In genomic region chr9:44318076-44318825, GRCm38 (mm10) we compare ENCODE assay signal across 8 mouse cellular contexts. TPM values are rescaled to one million over a fixed set of nuclear protein-coding genes. Genes with fewer than 3 reads are reported as not detected.
A peak's percentile ranks its signal among the peaks of the same experiment; 100 is the strongest.
DNase-seq lines count a peak whose midpoint lies in the region; ATAC-seq and TF ChIP-seq lines count a peak whose summit lies in the region.

No protein-coding gene starts in this region.

- no peak for TF ChIP-seq CTCF in CH12.LX (conservative IDR thresholded peaks at IDR 0.05 in 1 of 2, IDR thresholded peaks at IDR 0.05 in 1 of 2; ENCODE audit: low read depth in 2 of 2, low read length in 2 of 2)
- TF ChIP-seq CTCF in hindbrain, postnatal 0 days (IDR thresholded peaks at IDR 0.05; ENCODE audit: low read depth) = no peak

- no peaks in the 10 kb centered on the region for H3K9me3 ChIP-seq in CH12.LX (replicated peaks; ENCODE audit: low read length)
- H3K9me3 ChIP-seq in hindbrain, postnatal 0 days (ENCODE audit: low read length) = no peaks in the 10 kb centered on the region
- no peaks in the 10 kb centered on the region for H3K9me3 ChIP-seq in liver, embryonic 15.5 days (replicated peaks)

- H3K4me3 ChIP-seq in CH12.LX (replicated peaks in 1 of 3; ENCODE audit: low read depth in 2 of 3, low read length in 2 of 3, poor library complexity in 1 of 3) = peak overlapping the region in 1 of 3 experiments; percentile 20
- peak overlapping the region; percentile 96 for H3K4me3 ChIP-seq in hindbrain, postnatal 0 days (ENCODE audit: low read length)
- peak overlapping the region; percentile 99 for H3K4me3 ChIP-seq in liver, embryonic 15.5 days (replicated peaks)

- TF ChIP-seq POLR2A in CH12.LX (IDR thresholded peaks at IDR 0.05; ENCODE audit: low read depth, low read length) = no peak

- no peaks in the 10 kb centered on the region for H3K79me2 ChIP-seq in CH12.LX (replicated peaks; ENCODE audit: control insufficient read depth, extremely low read depth, insufficient read depth, poor library complexity, severe bottlenecking)

- peaks cover 29 to 42% of the 10 kb centered on the region in 2 experiments for H3K36me3 ChIP-seq in CH12.LX (replicated peaks in 1 of 2; ENCODE audit: control insufficient read depth in 1 of 2, insufficient read depth in 1 of 2, low read length in 1 of 2)
- peaks cover 22% of the 10 kb centered on the region for H3K36me3 ChIP-seq in hindbrain, postnatal 0 days (ENCODE audit: insufficient read depth, low read length)
- peaks cover 45% of the 10 kb centered on the region for H3K36me3 ChIP-seq in liver, embryonic 15.5 days (replicated peaks)

- in situ Hi-C loops in CH12.LX (cut with MboI; ENCODE audit: low pct_ligation_motif_present, low pct_unique_long_range_greater_than_20kb, low sequenced_read_pairs) = no loop called here

- no peak for ATAC-seq in hindbrain, postnatal 0 days
- no peak for ATAC-seq in liver, embryonic 15.5 days (ENCODE audit: insufficient read depth)
- no peak for ATAC-seq in activated CD4-positive, CD25-positive, alpha-beta regulatory T cell, adult 4 months

- DNase-seq in adrenal gland, postnatal 14 days = peak; percentile 55
- no peak for DNase-seq in adrenal gland, postnatal 4 days (ENCODE audit: low spot score in 2 of 2)
- DNase-seq in CH12.LX (ENCODE audit: extremely low read depth) = no peak
- DNase-seq in hindbrain, postnatal 0 days (ENCODE audit: low spot score) = no peak
- DNase-seq in left cerebral cortex, postnatal 10 days (ENCODE audit: extremely low spot score in 1 of 2, low spot score in 2 of 2) = no peak
- DNase-seq in left cerebral cortex, adult 11 months (ENCODE audit: low spot score) = no peak

- TF ChIP-seq RAD21 in CH12.LX (IDR thresholded peaks at IDR 0.05; ENCODE audit: low read depth, low read length) = no peak

- peaks cover 4% of the 10 kb centered on the region for H3K27me3 ChIP-seq in CH12.LX (replicated peaks)
- H3K27me3 ChIP-seq in hindbrain, postnatal 0 days (ENCODE audit: insufficient read depth, low read length) = no peaks in the 10 kb centered on the region
- no peaks in the 10 kb centered on the region for H3K27me3 ChIP-seq in liver, embryonic 15.5 days

- TF ChIP-seq EP300 in CH12.LX (IDR thresholded peaks at IDR 0.05; ENCODE audit: low read length) = no peak

- intact Hi-C loops in left cerebral cortex, postnatal 10 days (cut with DNase I) = no loop called here

- no peak overlapping the region for H3K27ac ChIP-seq in CH12.LX (ENCODE audit: insufficient read depth, low read depth)
- H3K27ac ChIP-seq in hindbrain, postnatal 0 days = no peak overlapping the region
- peak overlapping the region; percentile 91 for H3K27ac ChIP-seq in liver, embryonic 15.5 days (replicated peaks)

- 50% methylated on average over 5 of the region's 5 CpGs for WGBS in hindbrain, postnatal 0 days
- WGBS in liver, embryonic 15.5 days (ENCODE audit: insufficient replicate concordance) = 58% methylated on average over 5 of the region's 5 CpGs

- dilution Hi-C loops in CH12.LX (cut with MboI; ENCODE audit: extremely low pct_ligation_motif_present, extremely low pct_unique_long_range_greater_than_20kb, low sequenced_read_pairs) = no loop called here

- peak overlapping the region; percentile 85 for H3K4me2 ChIP-seq in CH12.LX (ENCODE audit: insufficient read depth, low read depth, poor library complexity, severe bottlenecking)
- peak overlapping the region; percentile 88 for H3K4me2 ChIP-seq in hindbrain, postnatal 0 days (ENCODE audit: low read depth, low read length)
- peak overlapping the region; percentile 84 for H3K4me2 ChIP-seq in liver, embryonic 15.5 days

- peaks cover 7 to 27% of the 10 kb centered on the region in 2 experiments; a peak in 3 of 4 replicates for H3K4me1 ChIP-seq in CH12.LX (ENCODE audit: control insufficient read depth in 1 of 2, insufficient read depth in 2 of 2)
- H3K4me1 ChIP-seq in hindbrain, postnatal 0 days (ENCODE audit: insufficient read depth, low read length) = peaks cover 18% of the 10 kb centered on the region
- peaks cover 47% of the 10 kb centered on the region for H3K4me1 ChIP-seq in liver, embryonic 15.5 days (replicated peaks)

- H3K9ac ChIP-seq in CH12.LX (ENCODE audit: insufficient read depth, low read depth) = no peak overlapping the region
- H3K9ac ChIP-seq in hindbrain, postnatal 0 days (replicated peaks; ENCODE audit: low read length) = peak overlapping the region; percentile 87
- H3K9ac ChIP-seq in liver, embryonic 15.5 days = peak overlapping the region; percentile 100

TF ChIP-seq in CH12.LX, 34 proteins besides CTCF, POLR2A, EP300 and RAD21 (continues in another document):
- TF ChIP-seq IRF4 (IDR thresholded peaks at IDR 0.05; ENCODE audit: low read depth, low read length) (no peak), ZKSCAN1 (IDR thresholded peaks at IDR 0.05; ENCODE audit: borderline replicate concordance, low read depth, low read length) (no peak), KAT2A (IDR thresholded peaks at IDR 0.05; ENCODE audit: insufficient replicate concordance, low read length) (no peak), UBTF (IDR thresholded peaks at IDR 0.05; ENCODE audit: low read depth, low read length) (no peak), TBP (conservative IDR thresholded peaks at IDR 0.05; ENCODE audit: low read depth, low read length) (no peak), RCOR1 (conservative IDR thresholded peaks at IDR 0.05; ENCODE audit: low read depth, low read length) (no peak), BHLHE40 (IDR thresholded peaks at IDR 0.05; ENCODE audit: low read depth, low read length) (no peak), GABPA (IDR thresholded peaks at IDR 0.05; ENCODE audit: insufficient replicate concordance, low read depth, low read length) (no peak), HCFC1 (IDR thresholded peaks at IDR 0.05; ENCODE audit: low read depth, low read length) (no peak)

RNA-seq across cellular contexts. Expression of gene C2cd2l, which starts 1.8 kb away (rescaled TPM):
- total RNA-seq in adrenal gland, postnatal 14 days (2021) = 27.8 and 40.4 TPM in 2 replicates
- 10 to 100 TPM; 28.9 to 31.8 TPM for total RNA-seq in adrenal gland, postnatal 4 days (2021)
- 7.2 TPM in 2 replicates for total RNA-seq in CH12.LX (2012; rRNA removed)
- total RNA-seq in CH12.LX (2014; rRNA removed) = 2.5 and 2.9 TPM in 2 replicates
- 7.3 and 8.6 TPM in 2 replicates for polyA plus RNA-seq in CH12.LX (2012; ENCODE audit: insufficient read length, low read depth)
- total RNA-seq in hindbrain, postnatal 0 days (2014; rRNA removed) = 50.5 and 55.6 TPM in 2 replicates
- polyA plus RNA-seq in hindbrain, postnatal 0 days (2015; fragmentation: Nextera tagmentation; extraction: Ambion mirVana) = 19.6 and 22.8 TPM in 2 replicates
- polyA plus RNA-seq in liver, embryonic 15.5 days (2015; fragmentation: Nextera tagmentation; extraction: Ambion mirVana) = 9.6 and 10.4 TPM in 2 replicates
- polyA plus RNA-seq in activated CD4-positive, CD25-positive, alpha-beta regulatory T cell, adult 4 months (2017; shearing (Covaris generic)) = 1 to 10 TPM; 4.3 to 5.3 TPM
- total RNA-seq in left cerebral cortex, postnatal 10 days (2021) = 100 to 1,000 TPM; 151 to 158 TPM

RNA-seq across cellular contexts. Expression of gene Dpagt1, which starts 7.6 kb away (rescaled TPM):
- total RNA-seq in adrenal gland, postnatal 14 days (2021) = 27.1 and 29.5 TPM in 2 replicates
- total RNA-seq in adrenal gland, postnatal 4 days (2021) = 10 to 100 TPM; 32.3 to 36.2 TPM
- 15.8 and 16.2 TPM in 2 replicates for total RNA-seq in CH12.LX (2012; rRNA removed)
- 6.4 and 8.5 TPM in 2 replicates for total RNA-seq in CH12.LX (2014; rRNA removed)
- polyA plus RNA-seq in CH12.LX (2012; ENCODE audit: insufficient read length, low read depth) = 31.5 and 41.7 TPM in 2 replicates
- 16.4 and 24.6 TPM in 2 replicates for total RNA-seq in hindbrain, postnatal 0 days (2014; rRNA removed)
- 30.9 and 34.9 TPM in 2 replicates for polyA plus RNA-seq in hindbrain, postnatal 0 days (2015; fragmentation: Nextera tagmentation; extraction: Ambion mirVana)
- polyA plus RNA-seq in liver, embryonic 15.5 days (2015; fragmentation: Nextera tagmentation; extraction: Ambion mirVana) = 17.9 and 18.4 TPM in 2 replicates
- polyA plus RNA-seq in activated CD4-positive, CD25-positive, alpha-beta regulatory T cell, adult 4 months (2017; shearing (Covaris generic)) = 10 to 100 TPM; 16.5 to 18.0 TPM
- total RNA-seq in left cerebral cortex, postnatal 10 days (2021) = 10 to 100 TPM; 15.5 to 17.9 TPM

RNA-seq across cellular contexts. Expression of gene Hinfp, which starts 12.8 kb away (rescaled TPM):
- total RNA-seq in adrenal gland, postnatal 14 days (2021) = 20.3 and 22.1 TPM in 2 replicates
- 10 to 100 TPM; 33.4 to 34.5 TPM for total RNA-seq in adrenal gland, postnatal 4 days (2021)
- total RNA-seq in CH12.LX (2012; rRNA removed) (16.5 and 16.6 TPM in 2 replicates), CH12.LX (2014; rRNA removed) (13.6 and 14.0 TPM in 2 replicates)
- polyA plus RNA-seq in CH12.LX (2012; ENCODE audit: insufficient read length, low read depth) = 18.9 and 22.3 TPM in 2 replicates
- 28.4 and 38.6 TPM in 2 replicates for total RNA-seq in hindbrain, postnatal 0 days (2014; rRNA removed)
- polyA plus RNA-seq in hindbrain, postnatal 0 days (2015; fragmentation: Nextera tagmentation; extraction: Ambion mirVana) = 14.8 and 15.2 TPM in 2 replicates
- polyA plus RNA-seq in liver, embryonic 15.5 days (2015; fragmentation: Nextera tagmentation; extraction: Ambion mirVana) = 12.7 and 14.2 TPM in 2 replicates
- 10 to 100 TPM; 18.1 to 21.7 TPM for polyA plus RNA-seq in activated CD4-positive, CD25-positive, alpha-beta regulatory T cell, adult 4 months (2017; shearing (Covaris generic))
- total RNA-seq in left cerebral cortex, postnatal 10 days (2021) = 10 to 100 TPM; 27.1 to 28.3 TPM

RNA-seq across cellular contexts. Expression of gene H2afx, which starts 16.2 kb away (rescaled TPM):
- total RNA-seq in adrenal gland, postnatal 14 days (2021) = 76.0 and 90.3 TPM in 2 replicates
- total RNA-seq in adrenal gland, postnatal 4 days (2021) = 100 to 1,000 TPM; 146 to 165 TPM
- 488 and 589 TPM in 2 replicates for total RNA-seq in CH12.LX (2012; rRNA removed)
- total RNA-seq in CH12.LX (2014; rRNA removed) = 32.5 and 36.3 TPM in 2 replicates
- polyA plus RNA-seq in CH12.LX (2012; ENCODE audit: insufficient read length, low read depth) = 39.5 and 56.6 TPM in 2 replicates
- total RNA-seq in hindbrain, postnatal 0 days (2014; rRNA removed) = 272 and 314 TPM in 2 replicates
- 123 and 136 TPM in 2 replicates for polyA plus RNA-seq in hindbrain, postnatal 0 days (2015; fragmentation: Nextera tagmentation; extraction: Ambion mirVana)
- polyA plus RNA-seq in liver, embryonic 15.5 days (2015; fragmentation: Nextera tagmentation; extraction: Ambion mirVana) = 226 and 228 TPM in 2 replicates
- 10 to 100 TPM; 29.0 to 36.5 TPM for polyA plus RNA-seq in activated CD4-positive, CD25-positive, alpha-beta regulatory T cell, adult 4 months (2017; shearing (Covaris generic))
- total RNA-seq in left cerebral cortex, postnatal 10 days (2021) = 10 to 100 TPM; 66.5 to 67.6 TPM

RNA-seq across cellular contexts. Expression of gene Hmbs, which starts 25.8 kb away (rescaled TPM):
- 77.5 and 92.0 TPM in 2 replicates for total RNA-seq in adrenal gland, postnatal 14 days (2021)
- total RNA-seq in adrenal gland, postnatal 4 days (2021) = 100 to 1,000 TPM; 118 to 136 TPM
- 74.0 and 80.9 TPM in 2 replicates for total RNA-seq in CH12.LX (2012; rRNA removed)
- total RNA-seq in CH12.LX (2014; rRNA removed) = 73.7 and 75.2 TPM in 2 replicates
- 65.0 and 65.1 TPM in 2 replicates for polyA plus RNA-seq in CH12.LX (2012; ENCODE audit: insufficient read length, low read depth)
- total RNA-seq in hindbrain, postnatal 0 days (2014; rRNA removed) = 38.7 and 38.8 TPM in 2 replicates
- polyA plus RNA-seq in hindbrain, postnatal 0 days (2015; fragmentation: Nextera tagmentation; extraction: Ambion mirVana) = 64.3 and 67.3 TPM in 2 replicates
- 1,466 and 1,543 TPM in 2 replicates for polyA plus RNA-seq in liver, embryonic 15.5 days (2015; fragmentation: Nextera tagmentation; extraction: Ambion mirVana)
- 10 to 100 TPM; 27.6 to 33.4 TPM for polyA plus RNA-seq in activated CD4-positive, CD25-positive, alpha-beta regulatory T cell, adult 4 months (2017; shearing (Covaris generic))
- total RNA-seq in left cerebral cortex, postnatal 10 days (2021) = 10 to 100 TPM; 20.5 to 24.0 TPM
